In genomic region chr7:25068724-25069123, GRCm38 (mm10) we compare ENCODE assay signal across 12 mouse cellular contexts. TPM values are rescaled to one million over a fixed set of nuclear protein-coding genes. Genes with fewer than 3 reads are reported as not detected.
A peak's percentile ranks its signal among the peaks of the same experiment; 100 is the strongest.
DNase-seq lines count a peak whose midpoint lies in the region; ATAC-seq and TF ChIP-seq lines count a peak whose summit lies in the region.
"Had no signal": no experiment of that assay in that cellular context is flagged by ENCODE, and none has a peak within 500 bp of the region (broad histone marks: within the 10 kb centered on the region; RNA-seq: fewer than 3 reads in every experiment).

No protein-coding gene starts in this region.

- H3K4me1 ChIP-seq in olfactory bulb, adult 2 months (ENCODE audit: control insufficient read depth, insufficient read depth, low read length) = peaks cover 49% of the 10 kb centered on the region

- no peak for TF ChIP-seq POLR2A in olfactory bulb, adult 2 months (IDR thresholded peaks at IDR 0.05; ENCODE audit: insufficient read depth, low read depth, low read length)

- peak; percentile 69 for ATAC-seq in frontal cortex, adult (ENCODE audit: low TSS enrichment)
- ATAC-seq: Patski had no signal

- 14% methylated on average over 2 of the region's 2 CpGs for WGBS in olfactory bulb, adult 2 months

- no peak for TF ChIP-seq CTCF in olfactory bulb, adult 2 months (IDR thresholded peaks at IDR 0.05; ENCODE audit: insufficient read depth, low read depth, low read length)

- peak; percentile 56 for DNase-seq in cerebellum, adult 9-11 months
- no peak for DNase-seq in cerebellum, postnatal 25 days
- peak; percentile 73 to 83 for DNase-seq in left cerebral cortex, adult 9 months (ENCODE audit: low spot score in 2 of 2)
- no peak for DNase-seq in spleen, postnatal 14 days (ENCODE audit: low spot score in 2 of 2)
- DNase-seq in cerebellum, postnatal 4 days (ENCODE audit: low spot score in 2 of 2) = no peak
- DNase-seq in testis, postnatal 10 days (ENCODE audit: low spot score) = no peak
- DNase-seq: cerebellum, adult 9-10 months; gastrocnemius, postnatal 14 days had no signal

- peak overlapping the region; percentile 32 for H3K4me3 ChIP-seq in olfactory bulb, adult 2 months (ENCODE audit: insufficient read depth, low read depth, low read length)
- H3K4me3 ChIP-seq: lung, embryonic 15.5 days had no signal

- peak overlapping the region; percentile 59 for H3K27ac ChIP-seq in olfactory bulb, adult 2 months (ENCODE audit: insufficient read depth, low read depth, low read length)
- H3K27ac ChIP-seq: lung, embryonic 15.5 days had no signal

RNA-seq across cellular contexts. Expression of gene Grik5, which starts 3.4 kb away (rescaled TPM):
- polyA plus RNA-seq in olfactory bulb, adult 2 months (2012; ENCODE audit: insufficient read depth, insufficient read length, low replicate concordance, missing spikeins) = not detected in 2 replicates

RNA-seq across cellular contexts. Expression of gene Zfp574, which starts 3.6 kb away (rescaled TPM):
- polyA plus RNA-seq in olfactory bulb, adult 2 months (2012; ENCODE audit: insufficient read depth, insufficient read length, low replicate concordance, missing spikeins) = not detected in 2 replicates

Comparison
In these comparisons a context has a peak if more than half of its experiments do, and no peak if none do; other contexts are left out.
1. DNase-seq: peak in cerebellum, adult 9-11 months (single experiment) and left cerebral cortex, adult 9 months (2 of 2); none in cerebellum, postnatal 25 days (0 of 2), spleen, postnatal 14 days (0 of 2), cerebellum, postnatal 4 days (0 of 2) and testis, postnatal 10 days (single experiment).